Mouse (Mus musculus): ENCODE measurements at regions not wholly inside any gene's neighbourhood (a gene's known extent, or its start where the extent isn't known, plus 50 kb on each side); places are given as distances from the start of the nearest gene placed in this dataset.

- TF ChIP-seq POLR2A (IDR thresholded peaks at IDR 0.05; ENCODE audit: borderline replicate concordance, control insufficient read depth, low read depth, low read length) (no peak), CTCF (IDR thresholded peaks at IDR 0.05; ENCODE audit: control insufficient read depth, insufficient read depth, low read length) (no peak)
Observed at GRCm38 (mm10) chr12:112237061-112237490, 91.1 kb downstream of the Kif26a start.
